Mouse (Mus musculus) MEL (cell line): ENCODE results near the gene Shh. TPM values are rescaled to one million over a fixed set of nuclear protein-coding genes. Genes with fewer than 3 reads are reported as not detected.

Experiments used
- DNase-seq: peaks from one replicate; pipeline ENCODE4 v3.0.0; 2011; ENCODE audit warnings: low read depth, low spot score
- H3K27ac ChIP-seq: 2 replicates; pipeline ENCODE4 v1.5.1; 2012; ENCODE audit warnings: low read depth, mild to moderate bottlenecking, control low read depth, low read length, moderate library complexity; ENCODE audit not compliant: control insufficient read depth
- H3K27me3 ChIP-seq, 2 experiments: fragments of 150-350 bp in 1 of 2; sonication (generic) in 1 of 2; 2 replicates each; pipeline ENCODE4 v1.6.1; 2012; ENCODE audit warnings: low read length in 2 of 2, mild to moderate bottlenecking in 2 of 2, improper control_type of control experiment in 1 of 2, moderate library complexity in 1 of 2; ENCODE audit not compliant: insufficient read depth in 2 of 2, control insufficient read depth in 1 of 2
- H3K36me3 ChIP-seq, 2 experiments: 2 replicates each; pipeline ENCODE4 v1.6.1; 2012 to 2014; ENCODE audit warnings: low read length in 2 of 2, improper control_type of control experiment in 1 of 2, inconsistent platforms in 1 of 2, mild to moderate bottlenecking in 1 of 2; ENCODE audit not compliant: insufficient read depth in 2 of 2, control insufficient read depth in 1 of 2
- H3K4me1 ChIP-seq, 2 experiments: fragments of 150-350 bp in 1 of 2; sonication (generic) in 1 of 2; 2 replicates each; pipeline ENCODE4 v1.6.1; 2012; ENCODE audit warnings: low read length in 2 of 2, improper control_type of control experiment in 1 of 2, mild to moderate bottlenecking in 1 of 2; ENCODE audit not compliant: insufficient read depth in 2 of 2, control insufficient read depth in 1 of 2
- H3K4me3 ChIP-seq, 2 experiments: fragments of 150-350 bp in 1 of 2; sonication (generic) in 1 of 2; 2 replicates each; pipeline ENCODE4 v1.5.1; 2012; ENCODE audit warnings: low read depth in 2 of 2, low read length in 2 of 2, mild to moderate bottlenecking in 2 of 2, moderate library complexity in 2 of 2, control low read depth in 1 of 2, improper control_type of control experiment in 1 of 2; ENCODE audit not compliant: control insufficient read depth in 1 of 2, insufficient read depth in 1 of 2
- H3K79me2 ChIP-seq: 2 replicates; pipeline ENCODE4 v1.6.1; 2012; ENCODE audit warnings: mild to moderate bottlenecking, low read length, moderate library complexity; ENCODE audit not compliant: control insufficient read depth, poor library complexity, insufficient read depth
- H3K9ac ChIP-seq: 2 replicates; pipeline ENCODE4 v1.6.1; 2012; ENCODE audit warnings: low read depth, mild to moderate bottlenecking, control low read depth, low read length, moderate library complexity; ENCODE audit not compliant: control insufficient read depth, poor library complexity, severe bottlenecking
- H3K9me3 ChIP-seq: fragments of 150-350 bp; sonication (generic); replicated peaks from 2 replicates; pipeline ENCODE4 v1.6.1; 2012; ENCODE audit warnings: mild to moderate bottlenecking, low read length, improper control_type of control experiment, moderate library complexity; ENCODE audit not compliant: insufficient read depth
- CTCF ChIP-seq, 3 experiments: IDR thresholded peaks in 2 of 3; conservative IDR thresholded peaks in 1 of 3; 2 replicates each; pipeline ENCODE4 v1.5.1; 2011 to 2012; ENCODE audit warnings: low read length in 3 of 3, low read depth in 2 of 3, mild to moderate bottlenecking in 2 of 3, improper control_type of control experiment in 1 of 3, inconsistent platforms in 1 of 3, mixed read lengths in 1 of 3, moderate library complexity in 1 of 3; ENCODE audit not compliant: control insufficient read depth in 1 of 3, insufficient read depth in 1 of 3, poor library complexity in 1 of 3, severe bottlenecking in 1 of 3
- E2F4 ChIP-seq: IDR thresholded peaks from 2 replicates; pipeline ENCODE4 v1.6.1; 2011; ENCODE audit warnings: low read depth, low read length, improper control_type of control experiment, borderline replicate concordance
- ELF1 ChIP-seq: IDR thresholded peaks from 2 replicates; pipeline ENCODE4 v1.6.1; 2014; ENCODE audit warnings: low read depth, mild to moderate bottlenecking, inconsistent platforms, low read length, improper control_type of control experiment, moderate library complexity
- JUND ChIP-seq: IDR thresholded peaks from 2 replicates; pipeline ENCODE4 v1.6.1; 2011; ENCODE audit warnings: low read depth, mild to moderate bottlenecking, improper control_type of control experiment, low read length
- MAFK ChIP-seq: IDR thresholded peaks from 2 replicates; pipeline ENCODE4 v1.6.1; 2011; ENCODE audit warnings: low read depth, mild to moderate bottlenecking, low read length, improper control_type of control experiment, borderline replicate concordance
- MEF2A ChIP-seq: IDR thresholded peaks from 2 replicates; pipeline ENCODE4 v1.6.1; 2014; ENCODE audit warnings: low read depth, mild to moderate bottlenecking, inconsistent platforms, low read length, improper control_type of control experiment; ENCODE audit not compliant: poor library complexity, insufficient replicate concordance, severe bottlenecking; ENCODE audit errors: extremely low read depth
- MYB ChIP-seq: IDR thresholded peaks from 2 replicates; pipeline ENCODE4 v1.6.1; 2011; ENCODE audit warnings: mild to moderate bottlenecking, low read depth, low read length, improper control_type of control experiment
- NRF1 ChIP-seq: IDR thresholded peaks from 2 replicates; pipeline ENCODE4 v1.6.1; 2014; ENCODE audit warnings: low read depth, mild to moderate bottlenecking, inconsistent platforms, low read length, improper control_type of control experiment, moderate library complexity; ENCODE audit not compliant: poor library complexity, insufficient read depth, severe bottlenecking
- POLR2A ChIP-seq, 2 experiments: IDR thresholded peaks; 2 replicates each; pipeline ENCODE4 v1.6.1; 2011 to 2012; ENCODE audit warnings: low read length in 2 of 2, mild to moderate bottlenecking in 2 of 2, control low read depth in 1 of 2, improper control_type of control experiment in 1 of 2, low read depth in 1 of 2, moderate library complexity in 1 of 2; ENCODE audit not compliant: control insufficient read depth in 1 of 2, insufficient read depth in 1 of 2, poor library complexity in 1 of 2
- POLR2AphosphoS2 ChIP-seq: IDR thresholded peaks from 2 replicates; pipeline ENCODE4 v1.6.1; 2011; ENCODE audit warnings: low read length, improper control_type of control experiment
- POLR2AphosphoS5 ChIP-seq: IDR thresholded peaks from 2 replicates; pipeline ENCODE4 v1.6.1; 2012; ENCODE audit warnings: low read depth, borderline replicate concordance, mild to moderate bottlenecking, inconsistent platforms, low read length, moderate library complexity, mixed read lengths
- RAD21 ChIP-seq: IDR thresholded peaks from 2 replicates; pipeline ENCODE4 v1.6.1; 2011; ENCODE audit warnings: mild to moderate bottlenecking, low read depth, low read length, improper control_type of control experiment
- RCOR1 ChIP-seq: IDR thresholded peaks from 2 replicates; pipeline ENCODE4 v1.6.1; 2012; ENCODE audit warnings: low read depth, mild to moderate bottlenecking, inconsistent platforms, low read length, improper control_type of control experiment
- SIN3A ChIP-seq: IDR thresholded peaks from 2 replicates; pipeline ENCODE4 v1.6.1; 2012; ENCODE audit warnings: low read length, improper control_type of control experiment, inconsistent platforms
- SMC3 ChIP-seq: IDR thresholded peaks from 2 replicates; pipeline ENCODE4 v1.6.1; 2011; ENCODE audit warnings: low read depth, low read length, improper control_type of control experiment
- TAL1 ChIP-seq: IDR thresholded peaks from 2 replicates; pipeline ENCODE4 v1.6.1; 2012; ENCODE audit warnings: mild to moderate bottlenecking, inconsistent platforms, low read length, moderate library complexity, mixed read lengths
- TCF12 ChIP-seq: IDR thresholded peaks from 2 replicates; pipeline ENCODE4 v1.6.1; 2014; ENCODE audit warnings: low read depth, mild to moderate bottlenecking, inconsistent platforms, low read length, improper control_type of control experiment, moderate library complexity
- UBTF ChIP-seq: IDR thresholded peaks from 2 replicates; pipeline ENCODE4 v1.6.1; 2012; ENCODE audit warnings: low read depth, mild to moderate bottlenecking, inconsistent platforms, low read length, improper control_type of control experiment, moderate library complexity, borderline replicate concordance; ENCODE audit not compliant: insufficient read depth
- USF2 ChIP-seq, 2 experiments: IDR thresholded peaks; 2 replicates each; pipeline ENCODE4 v1.6.1; 2011 to 2012; ENCODE audit warnings: improper control_type of control experiment in 2 of 2, low read length in 2 of 2, borderline replicate concordance in 1 of 2, inconsistent platforms in 1 of 2, low read depth in 1 of 2, mild to moderate bottlenecking in 1 of 2; ENCODE audit not compliant: insufficient read depth in 1 of 2
- ZC3H11A ChIP-seq: IDR thresholded peaks from 2 replicates; pipeline ENCODE4 v1.6.1; 2012; ENCODE audit warnings: low read depth, mild to moderate bottlenecking, inconsistent platforms, low read length, improper control_type of control experiment
- ZMIZ1 ChIP-seq: IDR thresholded peaks from 2 replicates; pipeline ENCODE4 v1.6.1; 2012; ENCODE audit warnings: low read depth, mild to moderate bottlenecking, inconsistent platforms, low read length, improper control_type of control experiment, moderate library complexity
- polyA plus RNA-seq, 2 experiments: library from polyadenylated mRNA; stranded (reverse) in 1 of 2; unstranded in 1 of 2; fragments of >175 nt in 1 of 2; fragments of >200 nt in 1 of 2; gene quantifications; 2 replicates each; pipeline versions ENCODE4 v1.2.1 to v1.2.4; 2012; ENCODE audit warnings: low replicate concordance in 2 of 2, low read depth in 1 of 2; ENCODE audit not compliant: insufficient read length in 2 of 2, insufficient read depth in 1 of 2, missing spikeins in 1 of 2
- total RNA-seq: library from RNA; depleted of rRNA; stranded (reverse); fragments of 300-350 nt; gene quantifications from 2 replicates; pipeline ENCODE4 v1.2.3, GENCODE M21; 2012

Shh gene
- total and polyA plus RNA-seq, 3 experiments, result not detected

GRCm38 (mm10) chr5:28455721-28456120 is 11.3 kb downstream of the Shh start:
- H3K27me3 ChIP-seq, result no peaks in the 10 kb centered on the region
- H3K36me3 ChIP-seq, result no peaks in the 10 kb centered on the region
- no peaks in the 10 kb centered on the region for H3K4me1 ChIP-seq
- no peak overlapping the region for H3K9ac ChIP-seq
- DNase-seq, result no peak
- TF ChIP-seq POLR2AphosphoS2, result no peak
- TF ChIP-seq ZC3H11A, result no peak
- no peak for TF ChIP-seq CTCF (IDR thresholded peaks at IDR 0.05 in 2 of 3, conservative IDR thresholded peaks at IDR 0.05 in 1 of 3; ENCODE audit: control insufficient read depth in 1 of 3, insufficient read depth in 1 of 3, low read depth in 2 of 3, low read length in 3 of 3, poor library complexity in 1 of 3, severe bottlenecking in 1 of 3)
- no peak for TF ChIP-seq TCF12
- no peak for TF ChIP-seq RAD21
- no peak for TF ChIP-seq RCOR1
- TF ChIP-seq MEF2A, result no peak
- TF ChIP-seq, all 39 proteins: peak for 0
- Histone ChIP-seq H3K79me2 (no peaks in the 10 kb centered on the region), H3K9me3 (no peaks in the 10 kb centered on the region), H3K4me3 (no peak overlapping the region), H3K27ac (no peak overlapping the region)

- no peaks in the 10 kb centered on the region for H3K36me3 ChIP-seq
- no peaks in the 10 kb centered on the region for H3K79me2 ChIP-seq
- no peaks in the 10 kb centered on the region for H3K9me3 ChIP-seq
- no peak overlapping the region for H3K27ac ChIP-seq
- H3K9ac ChIP-seq, result no peak overlapping the region
- no peaks in the 10 kb centered on the region for H3K27me3 ChIP-seq
- no peak for DNase-seq
- TF ChIP-seq MEF2A, result no peak
- no peak for TF ChIP-seq POLR2AphosphoS5
- no peak for TF ChIP-seq CTCF (IDR thresholded peaks at IDR 0.05 in 2 of 3, conservative IDR thresholded peaks at IDR 0.05 in 1 of 3; ENCODE audit: control insufficient read depth in 1 of 3, insufficient read depth in 1 of 3, low read depth in 2 of 3, low read length in 3 of 3, poor library complexity in 1 of 3, severe bottlenecking in 1 of 3)
- TF ChIP-seq E2F4, result no peak
- no peak for TF ChIP-seq POLR2AphosphoS2
- TF ChIP-seq RAD21, result no peak
- no peak for TF ChIP-seq ZMIZ1
- TF ChIP-seq UBTF, result no peak
- TF ChIP-seq NRF1, result no peak
- TF ChIP-seq USF2 (IDR thresholded peaks at IDR 0.05; ENCODE audit: borderline replicate concordance in 1 of 2, insufficient read depth in 1 of 2, low read depth in 1 of 2, low read length in 2 of 2), result no peak
- no peak for TF ChIP-seq ZC3H11A
- no peak for TF ChIP-seq TAL1
- no peak for TF ChIP-seq SIN3A
- TF ChIP-seq MYB, result no peak
- no peak for TF ChIP-seq ELF1
- no peak for TF ChIP-seq JUND
- TF ChIP-seq POLR2A (IDR thresholded peaks at IDR 0.05; ENCODE audit: control insufficient read depth in 1 of 2, insufficient read depth in 1 of 2, low read depth in 1 of 2, low read length in 2 of 2, poor library complexity in 1 of 2), result no peak
- TF ChIP-seq SMC3, result no peak
- no peak for TF ChIP-seq MAFK
- no peak overlapping the region for H3K4me3 ChIP-seq
- no peaks in the 10 kb centered on the region for H3K4me1 ChIP-seq
Observed at GRCm38 (mm10) chr5:28454546-28454945, 12.5 kb downstream of the Shh start.
